Mouse (Mus musculus): ENCODE data around the gene Vgf. TPM values are rescaled to one million over a fixed set of nuclear protein-coding genes. Genes with fewer than 3 reads are reported as not detected.
A peak's percentile ranks its signal among the peaks of the same experiment; 100 is the strongest.

Vgf gene
- polyA plus RNA-seq, 1 experiment: not detected

DNA sequence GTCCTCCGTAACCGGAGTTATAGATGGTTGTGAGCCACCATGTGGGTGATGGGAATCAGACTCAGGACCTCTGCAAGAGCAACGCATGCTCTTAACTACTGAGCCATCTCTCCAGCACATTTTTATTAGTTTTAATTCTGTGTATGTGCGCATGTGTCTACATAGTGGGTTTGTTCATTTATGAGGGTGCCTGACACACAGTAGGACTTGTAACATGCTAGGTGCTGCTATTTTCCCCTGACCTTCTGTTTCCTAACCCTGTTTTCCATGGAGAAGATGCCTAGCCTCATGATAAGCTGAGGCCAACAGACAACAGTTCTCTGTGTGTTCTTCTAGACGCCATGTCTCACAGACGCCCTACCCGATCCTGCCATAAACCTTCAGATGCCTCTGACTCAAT, 17.8 kb downstream of the Vgf start:
- H3K4me1 ChIP-seq (ENCODE audit: control insufficient read depth, insufficient read depth, low read length): peaks cover 17% of the 10 kb centered on the region
- H3K4me3 ChIP-seq (ENCODE audit: insufficient read depth, low read length): no peak overlapping the region
- no peak overlapping the region for H3K27ac ChIP-seq (ENCODE audit: insufficient read depth, low read depth, low read length)
- TF ChIP-seq CTCF (IDR thresholded peaks at IDR 0.05; ENCODE audit: low read depth, low read length): no peak
- TF ChIP-seq POLR2A (IDR thresholded peaks at IDR 0.05; ENCODE audit: borderline replicate concordance, low read depth, low read length): no peak

DNA sequence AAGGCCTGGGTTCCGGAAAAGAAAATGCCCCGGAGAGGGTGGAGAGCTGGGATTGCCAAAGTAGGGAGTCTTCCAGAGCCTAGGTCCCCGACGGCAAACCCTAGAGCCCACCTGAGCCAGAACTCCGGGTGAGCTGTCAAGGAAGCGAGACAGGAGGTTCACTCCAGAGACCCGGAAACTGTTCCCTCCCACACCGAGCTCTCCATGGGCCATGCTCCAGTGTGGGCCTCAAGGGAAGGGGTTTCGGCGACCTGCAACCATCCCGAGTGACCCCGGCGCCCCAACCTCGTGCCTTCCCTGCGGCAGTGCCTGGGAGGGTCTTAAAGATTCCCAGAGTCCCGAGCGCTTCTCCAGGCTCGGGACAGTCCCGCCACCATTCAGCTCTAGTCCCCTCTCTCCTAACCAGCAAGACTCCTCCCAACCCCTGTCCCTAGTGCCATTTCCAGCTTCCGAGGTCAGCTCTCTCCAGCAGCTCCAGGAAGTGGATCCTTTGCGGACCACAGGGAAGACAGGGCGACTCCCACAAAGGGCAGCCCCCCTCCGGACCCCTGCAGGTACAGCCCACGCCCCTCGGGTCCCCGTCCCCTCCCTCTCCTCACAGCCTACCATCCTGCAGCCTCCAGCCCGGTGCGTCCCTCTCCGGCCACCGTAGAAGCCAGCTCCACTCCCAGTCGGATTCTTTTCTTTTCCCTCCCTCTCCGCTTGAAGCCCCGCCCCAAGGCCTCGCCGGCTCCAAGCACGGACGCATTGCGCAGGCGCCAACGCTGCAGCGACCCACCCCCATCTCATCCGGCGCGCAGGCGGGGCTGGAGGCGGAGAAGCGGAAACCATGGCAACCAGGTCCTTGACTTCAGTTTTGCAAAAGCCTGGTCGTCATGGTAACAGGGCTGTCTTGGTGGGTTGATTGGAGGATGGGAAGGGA, 19.5 kb downstream of the Vgf start, which contains the start of gene Ap1s1:
Gene Ap1s1, minus strand, starts transcription at position 734 of the 922 bp plus-strand sequence.
- Histone ChIP-seq H3K27ac (ENCODE audit: insufficient read depth, low read depth, low read length) (peak within 1 kb of the TSS; percentile 74), H3K4me3 (ENCODE audit: insufficient read depth, low read length) (peak within 1 kb of the TSS; percentile 93), H3K4me1 (ENCODE audit: control insufficient read depth, insufficient read depth, low read length) (peaks cover 23% of the 10 kb centered on the region)
- TF ChIP-seq POLR2A (IDR thresholded peaks at IDR 0.05; ENCODE audit: borderline replicate concordance, low read depth, low read length): peak; percentile 5; the same call in 1 of the 2 replicates
- no peak; the same call in 1 of the 2 replicates for TF ChIP-seq CTCF (IDR thresholded peaks at IDR 0.05; ENCODE audit: low read depth, low read length)

DNA sequence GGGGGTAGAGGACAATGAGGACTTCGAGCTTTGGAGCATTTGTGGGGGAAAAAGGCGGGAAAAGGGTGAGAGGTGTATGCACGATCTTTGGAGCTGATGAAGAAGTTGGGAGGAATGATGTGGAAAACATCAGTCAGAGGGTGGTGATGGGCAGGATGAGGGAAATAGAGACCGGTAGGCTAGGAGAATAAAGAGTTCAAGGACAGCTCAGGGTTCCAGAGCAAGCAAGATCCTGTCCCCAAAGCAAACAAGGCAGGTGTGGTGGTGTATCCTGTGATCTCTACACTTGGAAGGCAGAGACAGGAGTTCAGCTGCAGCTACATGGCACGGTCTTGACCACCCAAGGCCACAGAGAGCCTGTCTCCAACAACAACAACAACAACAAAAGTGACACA, 20.1 kb downstream of the Vgf start:
- TF ChIP-seq CTCF (IDR thresholded peaks at IDR 0.05; ENCODE audit: low read depth, low read length): no peak
- TF ChIP-seq POLR2A (IDR thresholded peaks at IDR 0.05; ENCODE audit: borderline replicate concordance, low read depth, low read length): no peak
- peak overlapping the region; percentile 28 for H3K4me3 ChIP-seq (ENCODE audit: insufficient read depth, low read length)

DNA sequence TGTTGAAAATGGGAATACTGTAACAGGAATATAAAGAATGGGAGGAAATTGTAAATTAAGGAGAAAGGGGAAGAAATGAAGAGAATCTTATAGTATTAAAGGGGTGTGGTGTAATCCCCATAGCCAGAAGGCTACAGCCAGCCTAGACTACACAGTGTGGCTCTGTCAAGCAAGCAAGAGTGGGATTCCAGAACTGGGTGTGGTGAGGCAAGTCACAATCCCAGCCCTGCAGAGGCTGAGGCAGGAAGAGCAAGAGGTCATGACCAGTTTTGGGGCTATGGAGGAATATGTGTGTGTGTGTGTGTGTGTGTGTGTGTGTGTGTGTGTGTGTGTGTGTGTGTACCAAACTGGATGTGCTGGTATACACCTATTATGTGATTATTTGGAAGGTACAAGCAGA, 20.8 kb downstream of the Vgf start:
- Histone ChIP-seq H3K4me3 (ENCODE audit: insufficient read depth, low read length) (no peak overlapping the region), H3K27ac (ENCODE audit: insufficient read depth, low read depth, low read length) (no peak overlapping the region), H3K4me1 (ENCODE audit: control insufficient read depth, insufficient read depth, low read length) (peaks cover 25% of the 10 kb centered on the region)
- TF ChIP-seq POLR2A (IDR thresholded peaks at IDR 0.05; ENCODE audit: borderline replicate concordance, low read depth, low read length) (no peak), CTCF (IDR thresholded peaks at IDR 0.05; ENCODE audit: low read depth, low read length) (no peak)

More for the DNA sequence above, 20.1 kb downstream of the Vgf start:
- H3K4me1 ChIP-seq (ENCODE audit: control insufficient read depth, insufficient read depth, low read length): peaks cover 23% of the 10 kb centered on the region
- no peak overlapping the region for H3K27ac ChIP-seq (ENCODE audit: insufficient read depth, low read depth, low read length)

DNA sequence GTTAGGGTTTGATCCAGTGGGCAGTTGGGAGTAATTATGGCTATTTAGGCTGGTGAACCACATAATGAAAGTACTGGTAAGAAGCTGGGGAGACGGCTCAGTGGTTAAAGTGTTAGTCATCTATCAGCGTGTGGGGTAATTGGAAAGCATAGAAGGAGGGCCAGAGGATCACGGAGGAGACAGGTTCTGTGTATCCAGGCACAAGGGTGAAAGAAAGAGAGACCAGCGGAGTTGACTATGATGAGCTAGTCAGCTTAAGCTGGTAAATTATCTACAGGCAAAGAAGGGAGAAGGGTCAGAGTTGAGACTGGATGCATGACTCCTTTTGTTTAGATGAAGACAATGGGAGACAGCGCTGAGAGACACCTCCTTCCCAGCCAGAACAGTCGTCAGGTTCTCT, 24.9 kb downstream of the Vgf start:
- Histone ChIP-seq H3K4me3 (ENCODE audit: insufficient read depth, low read length) (no peak overlapping the region), H3K27ac (ENCODE audit: insufficient read depth, low read depth, low read length) (no peak overlapping the region), H3K4me1 (ENCODE audit: control insufficient read depth, insufficient read depth, low read length) (peaks cover 30% of the 10 kb centered on the region)
- no peak for TF ChIP-seq POLR2A (IDR thresholded peaks at IDR 0.05; ENCODE audit: borderline replicate concordance, low read depth, low read length)
- no peak for TF ChIP-seq CTCF (IDR thresholded peaks at IDR 0.05; ENCODE audit: low read depth, low read length)

DNA sequence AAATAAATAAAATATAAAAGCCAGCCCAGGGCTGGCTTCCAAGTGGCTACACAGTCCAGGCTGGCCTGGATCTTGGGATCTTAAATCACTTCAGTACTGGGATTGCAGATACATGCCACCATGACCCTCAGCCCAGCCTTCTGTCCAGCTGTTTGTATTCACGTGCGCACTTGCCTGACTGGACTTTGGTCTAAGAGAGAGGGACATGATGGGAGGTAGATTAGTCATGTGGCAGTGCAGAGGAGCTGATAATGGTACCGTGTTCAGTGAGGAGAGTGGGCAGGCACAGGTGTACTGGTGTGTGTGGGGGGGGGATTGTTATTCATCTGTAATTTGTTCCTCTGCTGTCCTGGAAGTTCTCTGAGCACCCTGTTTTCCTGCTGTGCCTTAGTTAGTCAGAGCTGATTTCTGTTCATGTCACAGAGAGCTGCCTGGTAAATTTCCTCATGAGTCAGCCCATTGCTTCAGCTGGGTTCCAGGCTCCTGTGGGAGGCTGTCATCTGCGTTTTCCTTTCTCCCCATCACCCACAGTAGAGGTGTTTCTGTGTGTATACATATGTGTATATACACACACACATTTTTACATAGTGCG, 25.8 kb downstream of the Vgf start:
- Histone ChIP-seq H3K27ac (ENCODE audit: insufficient read depth, low read depth, low read length) (no peak overlapping the region), H3K4me1 (ENCODE audit: control insufficient read depth, insufficient read depth, low read length) (peaks cover 24% of the 10 kb centered on the region), H3K4me3 (ENCODE audit: insufficient read depth, low read length) (no peak overlapping the region)
- no peak for TF ChIP-seq CTCF (IDR thresholded peaks at IDR 0.05; ENCODE audit: low read depth, low read length)
- TF ChIP-seq POLR2A (IDR thresholded peaks at IDR 0.05; ENCODE audit: borderline replicate concordance, low read depth, low read length): no peak

DNA sequence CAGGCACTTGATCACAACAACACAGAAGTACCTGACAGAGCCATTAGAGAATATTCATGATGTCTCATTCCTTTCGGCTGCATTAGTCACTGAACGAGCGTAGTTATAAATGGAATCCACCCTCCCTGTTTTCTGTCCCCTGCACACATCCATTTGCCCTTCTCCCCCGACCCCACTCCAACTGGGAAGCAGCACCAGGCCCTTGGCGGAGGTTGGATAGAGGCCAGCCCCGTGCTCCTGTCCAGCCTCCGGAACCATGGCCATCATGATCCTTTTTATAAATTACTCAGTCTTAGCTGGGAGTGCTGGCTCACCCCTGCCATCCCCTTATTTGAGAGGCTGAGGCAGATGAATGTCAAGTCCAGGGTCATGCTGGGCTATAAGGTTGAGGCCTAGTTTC, 28.1 kb downstream of the Vgf start:
- TF ChIP-seq POLR2A (IDR thresholded peaks at IDR 0.05; ENCODE audit: borderline replicate concordance, low read depth, low read length): no peak
- no peak for TF ChIP-seq CTCF (IDR thresholded peaks at IDR 0.05; ENCODE audit: low read depth, low read length)
- peaks cover 14% of the 10 kb centered on the region for H3K4me1 ChIP-seq (ENCODE audit: control insufficient read depth, insufficient read depth, low read length)
- no peak overlapping the region for H3K27ac ChIP-seq (ENCODE audit: insufficient read depth, low read depth, low read length)

DNA sequence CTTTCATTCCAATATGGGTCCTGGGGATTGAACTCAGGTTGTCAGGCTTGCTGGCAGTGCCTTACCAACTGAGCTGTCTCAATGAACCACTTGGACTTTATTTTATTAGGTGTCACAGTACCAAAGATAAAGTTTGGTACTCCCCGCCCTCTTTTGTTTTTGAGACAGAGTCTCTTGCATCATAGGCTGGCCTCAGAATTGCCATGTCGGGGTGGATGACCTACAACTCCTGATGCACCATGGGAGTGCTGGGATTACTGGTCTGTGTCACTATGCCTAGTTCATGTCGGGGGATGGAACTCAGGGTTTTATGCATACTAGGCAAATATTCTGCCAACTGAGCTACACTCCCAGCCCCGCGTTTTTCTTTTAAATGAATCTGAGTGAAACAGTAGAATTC, 28.7 kb downstream of the Vgf start:
- no peak overlapping the region for H3K4me3 ChIP-seq (ENCODE audit: insufficient read depth, low read length)
- no peak for TF ChIP-seq POLR2A (IDR thresholded peaks at IDR 0.05; ENCODE audit: borderline replicate concordance, low read depth, low read length)
- TF ChIP-seq CTCF (IDR thresholded peaks at IDR 0.05; ENCODE audit: low read depth, low read length): no peak
- H3K4me1 ChIP-seq (ENCODE audit: control insufficient read depth, insufficient read depth, low read length): peaks cover 11% of the 10 kb centered on the region
- no peak overlapping the region for H3K27ac ChIP-seq (ENCODE audit: insufficient read depth, low read depth, low read length)

More for the DNA sequence above, 28.1 kb downstream of the Vgf start:
- no peak overlapping the region for H3K4me3 ChIP-seq (ENCODE audit: insufficient read depth, low read length)

DNA sequence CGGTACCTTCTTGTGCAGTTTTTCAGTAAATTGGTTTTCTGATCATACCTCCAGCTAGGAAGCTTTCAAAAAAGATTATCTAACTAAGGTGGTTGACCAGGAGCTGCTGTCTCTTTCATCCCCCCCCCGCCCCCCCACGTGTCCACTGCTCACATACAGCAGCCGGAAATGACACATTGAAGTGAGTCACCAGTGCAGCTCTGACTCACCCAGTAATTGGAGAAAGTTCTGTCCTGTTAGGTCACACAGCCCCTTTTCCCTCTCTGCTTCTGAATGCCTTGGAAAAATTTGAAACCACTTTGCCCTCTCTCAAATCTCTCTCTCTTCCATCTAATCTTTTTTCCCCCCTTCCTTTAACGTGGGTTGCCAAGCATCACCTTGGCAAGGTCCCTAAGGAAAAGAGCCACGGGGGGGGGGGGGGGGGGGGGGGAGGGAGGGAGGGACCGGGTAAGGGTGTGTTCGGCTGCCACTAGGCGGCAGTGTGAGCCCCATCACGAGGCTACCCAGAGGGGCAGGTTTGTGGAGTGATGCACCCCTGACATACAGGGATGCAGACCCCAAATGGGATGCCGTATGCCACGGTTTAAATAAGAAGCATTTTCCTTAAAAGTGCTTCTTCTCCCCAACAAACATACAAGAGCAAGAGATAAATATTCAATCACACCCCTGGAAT, 35.8 kb downstream of the Vgf start:
- no peak overlapping the region for H3K4me3 ChIP-seq (ENCODE audit: insufficient read depth, low read length)
- H3K4me1 ChIP-seq (ENCODE audit: control insufficient read depth, insufficient read depth, low read length): peaks cover 12% of the 10 kb centered on the region
- TF ChIP-seq POLR2A (IDR thresholded peaks at IDR 0.05; ENCODE audit: borderline replicate concordance, low read depth, low read length) (no peak), CTCF (IDR thresholded peaks at IDR 0.05; ENCODE audit: low read depth, low read length) (peak; percentile 32; the same call in 1 of the 2 replicates)
- no peak overlapping the region for H3K27ac ChIP-seq (ENCODE audit: insufficient read depth, low read depth, low read length)
